Mouse (Mus musculus) cerebellum, adult 2 months (tissue): ENCODE results near the gene Ap2b1.

Experiments used
- CTCF ChIP-seq: fragments of 200-500 bp; IDR thresholded peaks from 2 replicates; pipeline ENCODE4 v1.5.1; 2011; ENCODE audit warnings: low read depth, mild to moderate bottlenecking, control low read depth, low read length, moderate library complexity, borderline replicate concordance; ENCODE audit not compliant: insufficient read depth
- POLR2A ChIP-seq: fragments of 200-500 bp; IDR thresholded peaks from 2 replicates; pipeline ENCODE4 v1.6.1; 2011; ENCODE audit warnings: low read length, control low read depth, borderline replicate concordance; ENCODE audit not compliant: insufficient read depth

DNA sequence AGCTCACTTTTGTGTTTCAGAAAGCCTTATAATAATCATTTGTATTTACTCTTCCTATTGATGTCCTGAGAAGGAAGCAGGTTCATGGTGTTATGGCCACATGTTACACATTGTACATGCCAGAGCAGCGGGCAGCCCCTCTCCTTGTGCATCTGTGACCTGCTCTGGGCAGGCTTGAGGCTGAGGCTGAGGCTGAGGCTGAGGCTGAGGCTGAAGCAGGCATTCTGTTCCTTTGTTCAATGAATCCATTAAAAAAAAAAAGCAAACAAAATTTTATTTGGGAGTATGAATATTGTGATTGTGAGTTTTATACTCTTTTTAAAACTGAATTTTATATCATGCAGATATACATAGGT, 84.7 kb downstream of the Ap2b1 start:
- TF ChIP-seq CTCF (no peak), POLR2A (no peak)
